Mouse (Mus musculus): ENCODE results near the gene Tgm2. TPM values are rescaled to one million over a fixed set of nuclear protein-coding genes. Genes with fewer than 3 reads are reported as not detected.

Gene Tgm2
- total RNA-seq, 2 experiments from 2014 or later = 44.6 to 85.9 TPM

DNA sequence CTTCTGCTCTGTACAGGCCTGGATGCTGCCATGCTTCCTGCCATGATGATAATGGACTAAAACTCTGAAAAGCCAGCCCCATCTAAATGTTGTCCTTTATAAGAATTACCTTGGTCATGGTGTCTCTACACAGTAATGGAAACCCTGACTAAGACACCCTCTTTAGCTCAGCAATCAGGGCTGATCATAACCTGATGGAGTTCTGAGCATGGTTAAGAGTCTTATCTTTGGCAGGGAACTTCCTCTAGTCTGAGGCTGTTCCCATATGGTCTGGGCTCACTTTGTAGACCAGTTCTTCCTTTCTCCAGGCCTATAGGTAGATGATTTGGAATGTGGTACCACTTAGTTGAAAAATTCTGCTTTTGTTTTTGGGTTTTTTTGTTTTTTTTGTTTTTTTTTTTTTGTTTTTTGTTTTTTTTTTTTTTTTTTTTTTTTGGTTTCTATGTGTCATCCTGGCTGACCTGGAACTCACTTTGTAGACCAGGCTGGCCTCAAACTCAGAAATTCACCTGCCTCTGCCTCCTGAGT, 77.7 kb downstream of the Tgm2 start:
- no peak for DNase-seq

DNA sequence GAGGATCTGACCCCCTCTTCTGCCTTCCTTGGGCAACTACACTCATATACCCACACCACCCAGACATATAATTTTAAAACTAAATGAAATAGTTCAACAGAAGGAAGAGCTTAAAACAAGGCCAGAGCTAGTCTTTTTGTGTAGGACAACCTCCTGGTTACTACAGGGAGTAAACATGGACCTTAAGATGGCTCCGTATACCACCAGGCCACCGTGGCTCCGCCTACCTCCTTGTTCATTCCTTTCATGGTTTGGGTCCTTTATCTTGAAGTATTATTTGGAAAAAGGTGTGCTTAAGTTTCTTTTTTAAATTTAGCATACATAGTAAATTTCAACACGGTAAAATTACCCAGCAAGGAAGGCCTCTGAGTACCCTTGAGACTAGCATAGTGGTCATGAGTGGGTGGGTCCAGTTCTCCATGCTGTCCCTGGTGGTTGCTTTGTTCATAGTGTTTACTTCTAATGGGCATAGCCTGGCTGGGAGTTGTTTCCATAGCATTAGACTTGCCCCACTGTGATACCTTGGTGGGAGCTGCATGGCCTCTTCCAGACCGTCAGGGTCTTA, 78.9 kb downstream of the Tgm2 start:
- DNase-seq = no peak

DNA sequence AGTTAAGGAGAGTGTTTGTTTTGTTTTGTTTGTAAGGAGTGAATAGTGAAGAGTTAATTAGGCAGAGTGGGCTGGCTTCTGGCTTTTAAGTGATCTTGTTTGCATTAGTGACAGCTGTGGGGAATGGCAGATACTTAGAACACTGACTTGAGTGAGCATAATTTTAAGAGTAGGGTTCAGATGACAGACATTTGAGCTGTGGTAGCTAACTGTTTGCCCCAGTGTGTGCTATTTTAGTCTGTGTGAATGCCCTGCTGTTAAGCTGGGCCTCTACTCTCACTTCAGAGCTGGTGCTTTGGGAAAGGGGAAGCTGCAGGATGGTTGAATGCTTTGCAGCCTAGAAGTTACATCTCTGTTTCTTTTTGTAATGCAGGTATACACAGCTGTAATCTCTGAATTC, 79.8 kb downstream of the Tgm2 start:
- no peak for DNase-seq

Other genes starting within 250 kb of the Tgm2 start
- 1 to 10 TPM; 1.6 to 1.8 TPM for gene Vstm2l, start 231.8 kb downstream of the Tgm2 start, total RNA-seq (2021)
- 10 to 100 TPM; 19.8 to 23.1 TPM for gene Tti1, start 118.0 kb downstream of the Tgm2 start, total RNA-seq (2021)
- gene Rprd1b, start 117.9 kb downstream of the Tgm2 start, total RNA-seq (2021) = 10 to 100 TPM; 29.2 to 37.1 TPM
- gene D630003M21Rik, start 82.8 kb upstream of the Tgm2 start, total RNA-seq (2021) = 1 to 10 TPM; 1.7 TPM
- not detected for gene Bpi, start 111.7 kb upstream of the Tgm2 start, total RNA-seq (2021)
- gene Lbp, start 160.1 kb upstream of the Tgm2 start, total RNA-seq (2021) = 10 to 100 TPM; 16.9 to 23.7 TPM
- gene Snhg11, start 229.2 kb upstream of the Tgm2 start, total RNA-seq (2021) = 1 to 10 TPM; 3.5 to 4.7 TPM